Mouse (Mus musculus) spleen, adult 2 months (tissue): ENCODE results near the gene App.

Source experiments
- CTCF ChIP-seq: fragments of 200-500 bp; IDR thresholded peaks from 2 replicates; pipeline ENCODE4 v1.5.1; 2011; ENCODE audit warnings: mild to moderate bottlenecking, inconsistent platforms; ENCODE audit not compliant: insufficient read depth, insufficient read length, insufficient replicate concordance; ENCODE audit errors: extremely low read depth
- POLR2A ChIP-seq: fragments of 200-500 bp; IDR thresholded peaks from 2 replicates; pipeline ENCODE4 v1.6.1; 2011; ENCODE audit warnings: low read depth, low read length, inconsistent platforms

GRCm38 (mm10) chr16:84919087-84919486 is 254.5 kb downstream of the App start:
- TF ChIP-seq CTCF: no peak
- TF ChIP-seq POLR2A: no peak
